Mouse (Mus musculus): ENCODE results near the gene Arid1b.

Gene Arid1b

DNA sequence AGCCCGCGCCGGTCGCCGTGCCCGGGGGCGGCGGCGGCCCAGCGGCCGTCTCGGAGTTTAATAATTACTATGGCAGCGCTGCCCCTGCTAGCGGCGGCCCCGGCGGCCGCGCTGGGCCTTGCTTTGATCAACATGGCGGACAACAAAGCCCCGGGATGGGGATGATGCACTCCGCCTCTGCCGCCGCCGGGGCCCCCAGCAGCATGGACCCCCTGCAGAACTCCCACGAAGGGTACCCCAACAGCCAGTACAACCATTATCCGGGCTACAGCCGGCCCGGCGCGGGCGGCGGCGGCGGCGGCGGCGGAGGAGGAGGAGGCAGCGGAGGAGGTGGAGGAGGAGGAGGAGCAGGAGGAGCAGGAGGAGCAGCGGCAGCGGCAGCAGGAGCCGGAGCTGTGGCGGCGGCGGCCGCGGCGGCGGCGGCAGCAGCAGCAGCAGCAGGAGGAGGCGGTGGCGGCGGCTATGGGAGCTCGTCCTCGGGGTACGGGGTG is 1.5 kb downstream of the Arid1b start:
- DNase-seq (ENCODE audit: low spot score), result peak; percentile 73

DNA sequence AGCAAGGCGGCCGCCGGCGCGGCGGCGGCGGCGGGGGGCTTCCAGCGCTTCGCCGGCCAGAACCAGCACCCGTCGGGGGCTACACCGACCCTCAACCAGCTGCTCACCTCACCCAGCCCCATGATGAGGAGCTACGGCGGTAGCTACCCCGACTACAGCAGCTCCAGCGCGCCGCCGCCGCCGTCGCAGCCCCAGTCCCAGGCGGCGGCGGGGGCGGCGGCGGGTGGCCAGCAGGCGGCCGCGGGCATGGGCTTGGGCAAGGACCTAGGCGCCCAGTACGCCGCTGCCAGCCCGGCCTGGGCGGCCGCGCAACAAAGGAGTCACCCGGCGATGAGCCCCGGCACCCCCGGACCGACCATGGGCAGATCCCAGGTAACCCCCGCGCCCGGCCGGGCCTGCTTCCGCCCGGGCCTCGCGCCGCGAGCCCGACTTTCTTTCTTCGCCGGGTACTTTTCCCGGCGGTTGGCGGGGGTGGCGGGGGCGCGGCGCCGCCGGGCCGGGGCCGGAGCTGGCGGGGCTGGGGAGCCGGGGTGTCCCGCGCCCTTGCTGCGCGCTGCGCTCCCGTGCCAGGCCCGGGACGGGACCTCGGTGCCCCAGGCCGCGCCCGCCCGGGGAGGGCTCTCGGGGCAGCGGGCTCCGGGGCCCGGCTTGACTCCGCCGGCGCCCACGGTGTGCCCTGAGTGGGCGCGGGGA is 2.1 kb downstream of the Arid1b start:
- peak; percentile 62 for DNase-seq (ENCODE audit: low spot score)

DNA sequence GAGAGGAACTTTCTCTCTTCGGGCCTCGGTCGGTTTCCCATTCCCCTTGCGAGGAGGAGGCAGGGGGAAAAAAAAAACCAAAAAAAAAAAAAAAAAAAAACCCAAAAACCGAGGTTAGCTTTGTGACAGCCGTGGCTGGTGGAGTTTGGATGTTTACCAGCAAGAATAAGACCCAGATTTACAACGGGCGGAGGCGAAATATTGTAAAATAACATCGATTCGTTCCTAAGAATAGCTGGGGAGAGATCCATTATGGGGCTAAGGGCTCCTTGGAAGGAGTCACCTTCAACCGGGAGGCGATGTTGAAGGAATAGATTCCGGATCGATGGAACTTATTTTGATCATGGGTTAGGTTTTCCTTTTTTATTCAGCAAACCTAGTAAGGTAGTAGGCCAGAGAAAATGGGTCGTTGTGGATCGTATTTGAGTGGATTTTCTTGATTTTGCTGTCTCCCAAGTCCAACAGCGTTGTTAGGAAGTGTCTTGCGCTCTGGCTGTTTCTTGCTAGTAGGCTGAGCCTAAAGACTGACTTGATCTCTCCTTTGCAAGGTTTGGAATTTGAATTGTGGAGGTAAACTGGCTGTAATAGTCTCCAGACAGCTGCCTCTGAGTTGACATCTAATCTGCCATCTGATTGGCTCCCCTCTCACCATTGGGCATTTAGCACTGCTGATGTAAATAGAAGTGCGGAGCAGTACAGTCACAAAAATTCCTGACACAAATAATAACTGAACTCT is 2.9 kb downstream of the Arid1b start:
- peak; percentile 83 for DNase-seq (ENCODE audit: low spot score)

DNA sequence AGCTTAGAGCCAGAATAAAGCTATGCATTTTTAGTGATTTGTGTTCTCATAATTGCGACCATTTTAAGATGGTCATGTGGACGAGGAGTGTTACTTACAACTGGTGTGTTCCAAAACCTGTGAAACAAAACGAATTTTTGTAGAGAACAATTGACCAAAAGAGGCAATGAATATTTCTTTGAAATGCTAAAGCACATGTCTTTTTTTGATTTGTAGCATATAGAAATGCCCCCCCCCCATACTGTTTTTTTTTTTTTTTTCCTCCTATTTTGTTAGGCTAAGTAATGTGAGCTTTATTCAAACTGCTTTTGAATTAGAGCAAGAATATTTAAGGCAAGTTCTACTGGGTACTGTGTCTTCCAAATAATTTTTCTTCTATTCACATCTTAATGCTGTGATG is 3.8 kb downstream of the Arid1b start:
- DNase-seq (ENCODE audit: low spot score), result no peak

DNA sequence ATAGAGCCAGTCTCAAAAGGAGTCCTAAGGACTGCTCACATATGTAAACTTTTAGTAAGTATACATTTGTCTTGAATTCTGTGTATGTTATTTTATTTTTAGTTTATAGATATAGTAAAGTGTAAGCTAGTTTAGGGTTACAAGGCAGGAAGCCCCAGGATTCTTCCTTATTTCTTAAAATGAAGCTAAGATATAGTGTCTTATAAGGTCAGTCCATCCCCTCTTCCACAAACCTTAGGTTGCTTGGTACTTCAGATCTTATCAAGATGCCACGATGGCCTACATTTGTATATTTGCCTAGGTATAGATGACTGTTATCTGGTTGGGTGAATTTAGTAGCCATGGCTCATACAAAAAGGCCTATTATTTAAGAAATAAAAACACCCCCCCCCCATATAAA is 5.1 kb downstream of the Arid1b start:
- no peak for DNase-seq (ENCODE audit: low spot score)

DNA sequence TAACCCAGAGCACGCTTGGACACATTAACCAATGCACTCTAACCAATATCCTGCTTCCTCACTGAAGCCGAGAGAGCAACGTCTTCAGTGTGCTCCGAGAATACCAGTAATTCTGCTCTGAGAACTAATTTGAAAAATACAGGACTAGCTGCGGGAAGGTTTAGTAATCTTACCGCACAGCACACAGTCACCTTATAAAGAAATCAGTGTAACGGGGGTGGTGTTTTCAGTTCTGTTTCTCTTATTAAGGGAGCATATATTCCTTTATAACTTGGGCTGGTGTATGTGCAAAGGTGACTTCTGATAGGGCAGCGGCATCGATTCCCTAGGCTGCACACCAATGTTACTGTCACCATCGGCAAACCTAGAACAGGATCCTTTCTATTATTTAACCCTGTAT is 5.9 kb downstream of the Arid1b start:
- no peak for DNase-seq (ENCODE audit: low spot score)

DNA sequence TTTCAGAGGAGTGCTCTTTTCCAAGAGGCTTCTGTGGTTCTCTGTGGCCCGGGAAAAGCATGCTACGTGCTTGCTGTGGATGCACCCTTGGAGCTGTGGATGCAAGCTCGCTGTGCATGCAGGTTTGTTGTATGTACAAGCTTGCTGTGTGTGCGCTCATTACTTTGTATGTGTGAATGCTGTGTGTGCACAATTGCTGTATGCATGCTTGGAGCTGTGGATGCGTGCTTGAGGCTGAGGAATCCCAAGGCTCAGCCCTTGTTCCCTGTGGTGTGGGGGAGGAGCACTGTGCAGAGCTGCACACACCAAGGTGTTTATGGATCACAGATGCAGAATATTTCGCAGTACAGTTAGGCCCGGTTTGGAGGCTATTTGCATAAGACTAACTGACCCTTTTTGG is 6.7 kb downstream of the Arid1b start:
- DNase-seq (ENCODE audit: low spot score), result no peak

DNA sequence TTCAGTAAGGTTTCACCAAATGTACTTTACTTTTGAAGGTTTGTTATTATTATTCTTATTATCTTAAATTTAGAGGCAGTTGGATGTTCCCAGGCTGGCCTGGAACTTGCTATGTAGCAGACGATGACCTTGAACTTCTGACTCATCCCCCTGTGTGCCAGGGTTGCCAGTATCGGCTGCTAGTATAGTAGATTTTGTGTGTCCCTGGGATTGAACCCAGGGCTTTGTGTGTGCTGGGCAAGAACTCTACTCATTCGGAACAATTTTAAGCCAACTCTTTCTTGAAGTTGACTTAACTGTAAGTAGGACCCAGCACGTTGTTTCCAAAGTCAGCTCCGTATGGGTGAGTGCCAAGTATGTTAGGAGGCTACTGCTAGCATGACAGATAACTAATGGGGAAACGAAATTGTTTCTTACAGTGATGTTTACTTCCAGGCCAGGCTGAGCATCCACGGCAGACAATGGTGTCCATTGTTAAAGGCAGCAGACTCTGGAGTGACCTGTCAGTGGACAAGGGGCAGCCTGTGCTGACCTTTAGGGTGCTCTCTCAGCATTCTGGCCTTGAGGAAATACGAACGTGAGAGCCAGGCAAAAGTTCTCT is 7.5 kb downstream of the Arid1b start:
- DNase-seq (ENCODE audit: low spot score), result peak; percentile 92

DNA sequence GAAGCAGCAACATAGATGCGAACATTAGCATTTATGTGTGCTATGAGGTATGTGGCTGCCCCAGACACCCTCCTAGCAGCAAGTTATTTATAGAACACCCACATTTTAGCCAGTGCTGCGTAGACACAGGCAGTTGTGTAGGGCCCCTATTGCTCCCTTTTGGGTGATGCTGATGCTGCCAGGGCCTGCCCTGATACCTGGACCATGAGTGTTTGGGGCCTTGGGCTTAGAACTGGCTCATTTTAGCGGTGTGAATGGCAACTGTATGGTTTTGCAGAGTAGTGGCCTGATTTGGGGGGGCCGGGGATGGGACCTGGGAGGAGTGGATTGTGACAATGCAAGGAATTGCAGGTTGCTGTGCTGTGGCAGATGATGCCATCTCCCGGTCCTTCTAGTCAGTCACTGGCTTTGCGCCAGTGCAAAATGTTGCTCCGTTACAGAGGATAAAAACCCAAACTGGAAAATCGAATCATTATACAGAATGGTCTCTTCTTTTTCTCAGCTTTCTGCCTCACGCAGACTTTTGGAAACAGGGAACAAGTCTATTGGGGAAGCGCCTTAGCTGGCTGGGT is 8.9 kb downstream of the Arid1b start:
- no peak for DNase-seq (ENCODE audit: low spot score)

DNA sequence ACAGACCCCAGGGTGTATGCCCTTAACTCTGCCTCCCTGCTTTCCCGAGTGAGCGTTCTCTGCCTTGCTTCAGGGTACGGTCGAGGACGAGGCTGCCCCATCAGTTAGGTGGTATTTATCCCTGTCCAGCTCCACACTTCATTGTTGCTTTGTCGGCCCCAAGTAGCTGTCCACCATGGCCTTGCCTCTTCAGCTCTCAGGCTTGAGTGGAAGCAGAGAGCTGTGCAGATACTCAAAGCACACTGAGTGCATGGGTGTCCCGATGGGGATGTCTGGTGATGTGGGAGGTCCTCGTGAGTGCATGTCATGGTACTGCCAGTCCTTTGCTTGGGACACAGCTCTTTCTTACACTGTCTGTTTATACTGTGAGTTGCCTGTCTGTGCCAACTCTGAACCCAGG is 10.1 kb downstream of the Arid1b start:
- no peak for DNase-seq (ENCODE audit: low spot score)

DNA sequence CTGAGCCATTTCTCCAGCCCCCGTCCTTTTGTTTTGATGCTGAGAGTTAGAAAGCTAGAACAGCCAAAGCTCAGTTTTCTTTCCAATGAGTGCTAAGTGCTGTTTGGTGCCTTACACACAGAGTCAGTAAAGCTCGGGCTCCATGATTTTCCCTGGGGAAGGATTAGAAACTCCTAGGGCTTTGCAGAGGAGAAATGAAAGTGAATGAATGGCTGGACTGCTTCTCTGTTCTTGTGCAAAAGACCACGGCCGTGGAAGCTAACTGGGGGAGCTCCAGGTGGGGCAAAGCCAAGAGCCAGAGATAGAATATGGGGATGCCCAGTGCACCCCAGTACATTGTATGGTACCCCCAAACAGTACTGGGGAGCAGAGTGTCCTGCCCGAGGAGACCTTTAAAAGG is 10.6 kb downstream of the Arid1b start:
- no peak for DNase-seq (ENCODE audit: low spot score)

DNA sequence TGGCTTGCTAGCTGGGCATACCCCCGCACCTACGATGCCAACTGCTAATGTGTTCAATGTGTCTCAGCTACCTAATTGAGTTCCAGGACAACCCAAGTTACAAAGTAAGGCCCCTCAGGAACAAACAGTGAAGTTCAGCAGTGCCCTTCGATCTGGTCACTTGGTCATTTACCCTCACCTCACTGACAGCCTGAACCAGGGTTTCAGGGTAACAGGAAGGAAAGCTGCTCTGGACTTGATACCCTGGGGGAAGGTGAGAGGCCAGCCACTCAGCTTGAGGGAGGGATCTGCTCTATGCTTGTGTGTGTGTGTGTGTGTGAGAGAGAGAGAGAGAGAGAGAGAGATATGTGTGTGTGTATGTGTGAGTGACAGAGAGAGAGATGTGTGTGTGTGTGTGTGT is 11.2 kb downstream of the Arid1b start:
- no peak for DNase-seq (ENCODE audit: low spot score)

DNA sequence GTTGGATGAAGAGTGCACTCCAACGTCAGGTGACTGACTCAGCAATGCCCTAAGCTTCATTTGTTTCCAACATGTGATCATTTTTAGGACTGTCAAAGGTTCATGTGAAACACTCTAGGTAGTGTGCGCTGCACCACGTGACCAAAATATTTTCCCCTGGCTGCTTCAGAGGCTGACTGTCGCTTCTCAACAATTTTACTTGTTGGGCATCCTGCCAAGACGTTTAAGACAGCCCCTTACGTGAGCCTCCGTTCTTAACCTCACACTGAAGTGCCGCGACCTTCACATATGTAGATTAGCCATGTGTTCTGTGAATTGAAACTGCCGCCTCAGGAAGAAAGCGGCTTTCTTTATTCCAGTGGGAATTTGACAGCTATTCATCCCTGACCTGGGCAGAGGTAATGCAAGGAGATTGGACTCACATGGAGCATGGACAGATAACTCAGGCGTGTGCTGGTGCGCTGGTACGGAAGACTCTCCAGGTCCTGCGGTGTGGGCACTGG is 13.1 kb downstream of the Arid1b start:
- DNase-seq (ENCODE audit: low spot score), result no peak

DNA sequence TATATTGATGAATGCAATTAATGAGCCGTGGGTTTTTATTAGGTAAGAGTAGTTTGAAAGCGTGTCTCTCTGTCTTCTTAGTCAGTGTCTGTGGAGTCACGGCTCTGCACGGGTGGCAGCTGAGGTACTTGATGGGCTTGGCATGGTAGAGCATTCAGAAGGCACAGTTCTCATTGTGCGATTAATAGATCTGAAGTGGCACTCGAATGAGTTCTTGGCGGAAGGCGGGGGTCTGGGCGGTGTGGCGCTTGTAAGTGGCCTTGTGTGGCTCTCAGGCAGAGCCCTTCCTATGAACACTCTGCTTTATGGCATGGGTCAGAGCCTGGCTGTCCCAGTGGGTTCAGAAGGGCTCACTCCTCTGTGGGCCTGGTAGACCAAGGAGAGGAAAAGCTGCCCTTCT is 14.1 kb downstream of the Arid1b start:
- DNase-seq (ENCODE audit: low spot score), result no peak

DNA sequence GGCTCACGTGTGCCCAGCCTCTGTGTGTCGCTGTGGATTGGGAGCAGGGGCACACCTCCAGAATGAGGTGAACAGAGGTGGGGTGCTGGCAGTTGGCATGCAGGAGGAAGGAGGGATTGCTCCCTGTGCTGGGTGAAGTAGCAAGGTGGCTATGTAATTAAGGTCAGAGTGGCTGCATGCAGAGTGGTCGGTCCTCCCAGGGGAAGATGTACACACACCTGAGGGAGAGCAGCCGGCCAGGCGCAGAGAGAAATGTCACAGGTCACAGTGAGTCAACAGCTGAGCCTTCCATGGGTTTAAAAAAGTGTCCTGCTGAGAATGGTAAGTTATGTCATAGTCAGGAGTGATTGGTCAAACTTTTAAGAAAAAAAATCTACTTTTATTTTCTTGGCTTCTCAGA is 14.6 kb downstream of the Arid1b start:
- DNase-seq (ENCODE audit: low spot score), result no peak

DNA sequence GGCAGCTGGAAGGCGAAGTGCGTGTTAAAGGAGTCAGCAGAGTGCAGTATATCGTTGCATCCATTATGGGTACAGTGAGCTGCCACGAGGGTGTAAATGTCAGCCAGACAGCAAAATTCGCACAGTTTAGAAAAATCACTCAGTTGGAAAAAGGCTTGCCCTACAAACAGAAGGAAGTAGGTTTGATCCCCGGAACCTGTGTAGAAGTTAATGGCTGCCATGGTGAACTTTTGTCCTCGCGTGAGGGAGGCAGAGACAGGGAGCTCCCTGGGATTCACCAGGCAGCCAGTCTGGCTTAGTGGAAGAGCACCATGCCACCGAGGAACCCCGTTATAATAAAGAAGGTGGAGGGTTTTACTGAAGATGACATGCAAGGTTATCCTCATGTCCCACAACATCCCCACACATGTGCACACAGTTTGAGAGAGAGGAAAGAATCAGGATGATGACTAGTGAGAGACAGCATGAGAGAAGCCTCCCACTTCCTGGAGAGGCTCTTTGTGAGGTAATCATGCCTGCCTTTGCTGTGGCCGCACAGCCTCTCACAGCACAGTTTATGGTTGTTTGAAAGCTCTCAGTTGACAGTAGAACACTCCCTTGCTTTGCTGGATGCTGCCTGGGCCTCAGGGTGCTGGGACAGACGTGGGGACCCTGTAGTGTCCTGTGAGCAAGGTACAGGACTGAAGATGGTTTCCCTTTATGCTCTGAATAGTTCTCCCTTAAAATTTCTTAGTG is 15.6 kb downstream of the Arid1b start:
- no peak for DNase-seq (ENCODE audit: low spot score)

DNA sequence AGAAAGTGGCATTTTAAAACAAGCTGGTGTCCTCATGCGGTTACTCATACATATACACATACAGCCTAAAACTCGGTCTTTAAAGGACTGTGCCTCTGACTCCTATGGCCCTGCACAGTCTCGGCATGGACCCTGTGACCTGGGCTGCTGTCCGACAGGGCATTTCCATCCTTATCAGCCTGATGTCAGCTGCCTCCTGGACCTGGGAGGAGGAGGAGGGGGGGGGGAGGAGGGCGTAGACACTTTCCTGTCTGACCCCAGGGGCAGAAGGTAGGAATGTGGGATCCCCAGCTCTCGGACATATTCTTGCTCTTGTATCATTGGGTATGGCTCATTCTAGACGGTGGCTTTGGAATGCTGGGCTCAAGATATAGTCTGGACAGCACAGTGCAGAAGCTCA is 16.6 kb downstream of the Arid1b start:
- DNase-seq (ENCODE audit: low spot score), result no peak

DNA sequence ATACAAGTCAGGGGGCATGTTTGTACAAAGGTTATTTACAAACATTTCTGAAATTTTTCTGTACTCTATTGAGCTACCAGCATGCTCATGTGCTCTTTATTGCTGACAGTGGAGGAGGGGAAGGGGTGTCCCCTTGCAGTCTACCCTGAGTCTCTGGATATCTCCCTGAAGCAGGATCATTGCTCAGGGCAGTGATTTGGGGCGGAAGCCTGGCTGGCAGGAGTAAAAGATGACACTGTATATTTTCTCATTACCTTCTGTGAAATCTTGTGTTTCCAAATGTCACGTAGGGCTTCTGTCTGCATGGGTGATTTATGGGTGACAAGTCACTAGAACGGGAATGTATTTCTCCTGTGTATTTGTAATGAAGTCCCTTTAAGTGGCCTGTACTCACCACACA is 18.0 kb downstream of the Arid1b start:
- no peak for DNase-seq (ENCODE audit: low spot score)

DNA sequence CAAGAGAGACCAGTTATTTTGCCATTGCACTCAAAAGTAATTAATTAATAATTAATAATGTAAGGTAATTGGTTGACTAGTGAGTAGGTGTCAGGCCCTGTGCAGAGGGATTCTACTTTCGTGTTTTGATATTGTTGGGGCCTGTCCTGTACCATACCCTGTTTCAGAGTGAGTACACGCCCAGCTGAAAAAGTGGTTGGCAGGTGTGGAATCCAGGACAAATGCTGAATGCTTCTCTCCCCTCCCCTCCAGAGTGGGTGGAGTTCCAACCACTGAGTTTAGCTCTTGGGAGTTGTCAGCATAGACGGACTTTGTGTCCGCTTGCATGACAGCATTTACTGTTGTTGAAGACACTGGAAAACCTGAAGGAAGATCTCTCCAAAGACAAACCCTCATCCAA is 18.4 kb downstream of the Arid1b start:
- peak; percentile 32 for DNase-seq (ENCODE audit: low spot score)

DNA sequence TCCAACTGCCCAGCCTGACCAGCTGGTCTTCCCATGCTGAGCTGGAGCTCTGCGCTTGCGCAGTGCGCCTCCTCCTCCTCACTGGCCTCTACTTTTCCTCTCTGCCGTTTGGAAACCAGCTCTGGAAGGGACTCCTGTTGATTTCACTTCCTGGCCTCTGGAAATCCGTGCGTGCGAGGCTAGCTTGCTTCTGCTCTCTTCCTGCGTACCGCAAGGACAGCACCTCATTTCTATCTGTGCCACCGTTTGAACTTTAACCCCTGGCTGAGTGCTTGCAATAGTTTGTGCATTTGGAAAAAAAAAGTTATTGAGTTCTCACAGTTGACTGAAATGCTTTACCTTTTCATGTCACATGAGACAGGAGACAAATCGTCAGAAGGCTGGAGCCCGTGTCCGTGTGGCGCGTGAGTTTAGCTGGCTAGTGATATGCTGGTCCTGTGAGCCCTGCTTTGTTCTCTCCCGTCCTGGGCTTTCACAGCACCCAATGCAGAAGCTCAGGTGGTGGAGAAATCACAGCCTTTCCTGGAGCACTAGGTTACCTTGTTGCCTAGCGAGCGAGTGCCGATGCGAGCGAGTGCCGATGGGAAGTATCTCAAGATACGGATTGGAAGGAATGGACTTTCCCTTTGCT is 20.3 kb downstream of the Arid1b start:
- no peak for DNase-seq (ENCODE audit: low spot score)

DNA sequence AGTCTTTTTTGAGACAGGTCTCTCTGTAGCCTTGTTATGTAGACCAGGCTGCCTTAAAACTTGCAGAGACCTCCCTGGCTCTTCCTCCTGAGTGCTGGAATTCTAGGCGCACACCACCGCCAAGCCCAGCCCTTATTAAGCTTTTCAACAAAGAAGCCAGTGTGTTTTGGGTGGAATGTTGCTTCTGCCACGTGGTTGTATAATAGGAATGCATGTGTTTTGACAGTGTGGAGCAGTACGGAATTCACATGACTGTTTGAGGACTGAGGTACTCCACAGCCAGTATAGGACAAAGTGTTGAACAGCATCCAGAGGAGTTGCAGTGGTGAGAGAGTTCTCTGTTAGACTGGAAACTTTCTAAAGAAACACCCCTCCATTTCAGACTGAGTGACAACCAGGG is 22.3 kb downstream of the Arid1b start:
- DNase-seq (ENCODE audit: low spot score), result no peak

DNA sequence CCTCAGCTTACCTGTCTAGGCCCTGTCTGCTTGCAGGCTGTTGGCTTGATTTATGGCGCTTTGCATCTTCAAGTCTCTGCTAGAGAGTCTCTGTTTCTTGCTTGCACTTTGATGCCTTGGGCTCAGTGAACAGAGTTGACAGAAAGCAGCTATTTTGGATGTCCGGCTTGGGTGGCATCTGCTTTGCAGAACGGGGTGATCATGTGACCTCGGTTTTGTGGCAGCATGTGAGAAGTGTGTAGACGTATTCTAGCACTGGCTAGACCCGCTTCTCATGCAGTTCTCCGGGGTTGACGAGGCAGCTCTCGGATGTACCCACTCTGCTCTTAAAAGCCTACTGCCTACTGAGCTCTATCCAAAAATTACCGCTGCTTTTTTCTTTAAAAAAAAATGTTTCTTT is 22.9 kb downstream of the Arid1b start:
- no peak for DNase-seq (ENCODE audit: low spot score)

Measured in adipocyte (in vitro differentiated cells).